Mouse (Mus musculus): ENCODE measurements around the gene Astl. TPM values are rescaled to one million over a fixed set of nuclear protein-coding genes. Genes with fewer than 3 reads are reported as not detected.

Gene Astl
- total and polyA plus RNA-seq, 3 experiments = not detected

- no peak for DNase-seq
Measured at GRCm38 (mm10) chr2:127324456-127324855, 14.0 kb upstream of the Astl start.

DNA sequence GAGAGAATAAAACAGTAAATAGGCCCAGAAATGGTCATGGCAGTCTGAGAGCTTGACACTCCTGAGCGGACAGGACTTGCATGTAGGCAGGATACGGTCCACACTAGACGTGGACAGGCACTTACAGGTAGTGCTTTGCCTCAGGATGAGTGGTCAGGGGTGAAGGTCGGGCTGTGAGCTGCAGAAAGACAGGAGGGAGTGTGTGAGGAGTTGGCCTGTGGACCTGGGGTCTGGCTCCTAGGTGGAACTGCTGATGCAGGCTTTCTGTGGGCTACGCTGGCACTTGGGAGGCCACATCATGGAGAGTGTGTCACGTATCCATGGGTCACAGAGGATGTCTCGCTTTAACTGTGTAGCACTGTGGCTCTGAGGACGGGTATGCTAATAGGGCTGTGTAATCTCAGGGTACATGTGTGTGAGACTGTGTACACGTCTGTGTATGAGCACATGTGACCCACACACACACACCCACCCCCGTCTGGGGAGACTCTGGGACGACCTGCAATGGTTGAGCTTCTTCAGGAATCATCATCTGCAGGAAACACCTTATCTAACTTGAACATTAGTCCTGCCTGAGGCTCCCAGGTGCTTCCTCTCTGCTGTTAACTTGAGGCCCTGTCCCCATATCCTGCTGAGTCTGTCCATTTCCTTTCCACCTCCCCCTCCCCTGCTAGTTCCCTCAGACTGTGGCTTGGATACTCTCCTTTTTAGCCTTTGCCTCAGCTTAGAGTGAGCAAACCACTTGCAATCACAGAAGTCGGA is 10.2 kb upstream of the Astl start:
- DNase-seq = no peak

DNA sequence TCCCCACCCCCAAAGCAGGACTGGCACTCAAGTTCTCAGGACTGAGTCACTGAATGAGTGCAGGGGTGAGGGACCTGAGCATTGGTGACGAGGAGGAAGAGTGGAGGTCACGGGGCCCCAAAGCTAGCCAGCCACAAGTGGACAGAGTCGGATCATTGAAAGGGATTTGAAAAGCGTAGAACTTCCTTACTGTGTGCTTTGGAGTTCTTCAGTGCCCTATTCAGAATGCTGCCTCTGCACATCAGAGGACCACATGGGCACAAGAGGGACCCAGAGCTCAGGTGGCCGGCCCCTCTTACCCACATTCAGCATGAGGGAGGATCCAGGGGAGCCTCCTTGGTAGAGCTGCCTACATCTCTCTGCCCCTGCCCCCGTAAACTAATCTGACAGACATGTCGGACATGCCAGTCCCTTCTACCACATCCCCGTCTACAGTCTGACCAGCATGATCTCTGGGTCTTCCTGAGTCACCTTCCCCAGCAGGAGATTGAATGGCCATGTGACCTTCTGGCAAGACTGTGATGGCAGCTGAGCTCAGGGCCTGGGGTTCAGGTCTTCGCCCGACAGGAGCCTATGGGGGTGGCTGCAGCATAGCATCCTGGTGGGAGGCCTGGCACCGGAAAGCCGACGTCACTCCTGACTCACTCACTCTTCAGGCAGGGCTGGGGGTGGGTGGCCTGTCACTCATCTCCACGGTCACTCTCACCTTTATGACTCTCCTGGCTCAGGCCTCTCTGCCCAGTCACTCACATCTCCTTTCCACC is 5.5 kb upstream of the Astl start:
- peak; percentile 22 for DNase-seq

DNA sequence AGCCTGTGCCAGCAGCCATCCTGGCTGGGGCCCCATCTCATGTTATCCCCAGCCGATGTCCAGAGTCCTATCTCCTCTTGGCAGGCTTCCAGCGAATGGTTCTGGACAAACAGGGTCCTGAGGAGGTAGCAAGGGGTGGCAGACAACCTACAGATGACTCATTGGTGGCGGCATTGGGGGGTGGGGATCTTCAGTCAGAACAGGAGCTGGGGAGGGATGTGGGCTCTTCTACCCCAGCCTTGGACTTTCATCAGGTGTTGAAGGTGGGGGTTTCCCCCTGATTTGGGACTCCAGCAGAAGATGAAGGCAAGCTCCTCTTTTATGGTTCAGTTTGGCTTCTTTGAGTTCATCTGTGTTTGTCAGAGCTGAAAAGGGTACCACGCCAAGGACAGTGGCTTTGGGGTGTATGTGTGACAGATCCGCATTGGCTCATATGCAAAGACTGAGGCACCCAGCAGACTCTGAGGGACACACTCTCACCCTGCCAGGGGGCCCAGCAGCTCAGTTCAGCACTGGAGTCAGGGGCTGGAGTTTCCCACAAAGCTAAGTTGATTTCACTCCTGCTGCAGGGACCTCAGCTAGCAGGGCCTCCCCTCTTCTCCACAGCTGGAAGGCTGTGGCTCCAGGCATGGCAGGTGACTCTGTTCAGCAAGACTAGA is 4.4 kb upstream of the Astl start:
- no peak for DNase-seq

DNA sequence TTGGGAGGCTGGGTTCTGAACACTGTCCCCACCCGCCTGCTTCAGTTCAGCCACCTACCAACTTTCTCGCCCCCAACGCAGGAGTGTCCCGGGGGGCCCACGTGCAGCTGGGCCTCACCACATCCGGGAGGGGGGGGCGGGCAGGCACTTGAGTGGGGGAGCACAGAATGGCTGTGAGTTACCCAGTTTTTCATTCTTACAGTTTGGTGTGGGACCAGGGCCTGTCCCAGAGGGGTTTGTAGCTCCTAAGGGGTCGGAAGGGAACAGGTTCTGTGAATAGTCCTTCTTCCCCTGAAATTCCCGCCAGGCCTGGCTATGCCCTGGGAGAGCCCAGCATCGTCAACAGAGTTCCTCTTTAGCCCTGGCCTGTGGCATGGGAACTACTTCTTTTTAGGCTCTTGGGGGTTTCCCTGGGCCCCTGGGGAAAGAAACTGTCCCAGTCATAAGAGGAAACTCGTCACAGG is 3.3 kb upstream of the Astl start:
- no peak for DNase-seq

DNA sequence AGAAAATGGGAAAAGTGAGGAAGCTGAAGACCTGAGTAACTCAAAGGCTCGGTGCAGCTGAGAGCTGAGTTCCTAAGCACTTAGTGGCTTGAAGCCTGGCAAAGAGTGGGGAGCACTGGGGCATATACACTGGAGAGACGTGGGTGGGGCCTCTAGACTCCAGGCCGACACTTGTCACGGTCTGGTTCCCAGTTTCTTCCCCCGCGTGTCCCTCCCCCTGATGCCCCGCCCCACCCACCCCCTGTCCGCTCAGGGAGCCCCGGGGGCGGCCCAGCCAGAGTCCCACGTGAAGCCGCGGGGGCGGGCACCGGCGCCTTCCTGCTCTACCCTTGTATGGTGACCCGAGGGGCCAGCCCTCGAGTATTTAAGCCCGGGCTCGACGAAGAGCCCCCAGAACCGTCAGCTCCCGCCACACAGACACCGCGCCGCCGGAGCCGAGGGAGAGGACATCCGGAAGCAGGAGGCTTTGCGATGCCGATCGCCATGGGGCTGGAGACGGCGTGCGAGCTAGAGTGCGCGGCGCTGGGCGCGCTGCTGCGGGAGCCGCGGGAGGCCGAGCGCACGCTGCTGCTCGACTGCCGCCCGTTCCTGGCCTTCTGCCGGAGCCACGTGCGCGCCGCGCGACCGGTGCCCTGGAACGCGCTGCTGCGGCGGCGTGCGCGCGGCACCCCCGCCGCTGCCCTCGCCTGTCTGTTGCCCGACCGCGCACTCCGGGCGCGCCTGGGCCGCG is 2.5 kb upstream of the Astl start, which contains the start of gene Dusp2:
TSS of gene Dusp2 (plus strand) at position 393 of the 730 bp plus-strand sequence.
- peak; percentile 89 for DNase-seq

GRCm38 (mm10) chr2:127336497-127336832 is 2.0 kb upstream of the Astl start:
- no peak for DNase-seq

DNA sequence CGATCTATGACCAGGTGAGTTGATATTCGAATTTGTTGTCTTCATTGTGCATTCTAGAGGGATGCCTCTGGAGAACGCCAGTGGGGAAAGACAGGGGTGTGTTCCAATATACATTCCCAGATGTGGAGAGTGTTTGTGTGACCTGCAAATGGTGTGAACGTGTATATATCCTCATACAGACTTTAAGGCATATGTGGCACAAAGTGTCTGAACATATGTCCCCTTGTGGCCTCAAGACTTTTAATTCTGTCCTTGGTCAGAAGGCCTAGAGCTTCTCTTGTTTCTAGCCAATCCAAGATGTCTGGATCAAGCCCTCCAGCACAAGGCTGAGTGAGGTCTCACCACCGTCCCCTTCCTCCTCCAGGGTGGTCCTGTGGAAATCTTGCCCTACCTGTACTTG is 1.6 kb upstream of the Astl start:
- DNase-seq = no peak

GRCm38 (mm10) chr2:127337531-127337930 is 908 bp upstream of the Astl start:
- no peak for DNase-seq

DNA sequence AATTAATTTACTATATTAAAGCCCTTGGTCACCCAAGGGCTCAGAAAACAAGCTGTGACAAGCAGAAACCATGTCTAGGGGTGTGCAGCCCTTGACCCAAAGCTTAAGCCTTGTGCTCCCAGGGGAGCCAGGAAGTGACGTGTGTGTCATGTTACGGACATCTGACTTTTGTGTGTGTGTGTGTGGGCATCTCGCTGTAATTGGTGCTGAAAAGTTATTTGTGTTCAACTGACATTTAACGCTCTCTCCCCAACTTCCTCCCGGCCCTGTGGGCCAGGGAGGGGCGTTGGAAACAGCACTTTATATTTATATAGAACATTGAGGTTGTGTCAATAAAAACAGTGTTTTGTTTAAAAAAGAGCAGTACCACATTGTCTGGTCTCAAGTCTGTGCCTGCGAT is 427 bp upstream of the Astl start:
- no peak for DNase-seq

DNA sequence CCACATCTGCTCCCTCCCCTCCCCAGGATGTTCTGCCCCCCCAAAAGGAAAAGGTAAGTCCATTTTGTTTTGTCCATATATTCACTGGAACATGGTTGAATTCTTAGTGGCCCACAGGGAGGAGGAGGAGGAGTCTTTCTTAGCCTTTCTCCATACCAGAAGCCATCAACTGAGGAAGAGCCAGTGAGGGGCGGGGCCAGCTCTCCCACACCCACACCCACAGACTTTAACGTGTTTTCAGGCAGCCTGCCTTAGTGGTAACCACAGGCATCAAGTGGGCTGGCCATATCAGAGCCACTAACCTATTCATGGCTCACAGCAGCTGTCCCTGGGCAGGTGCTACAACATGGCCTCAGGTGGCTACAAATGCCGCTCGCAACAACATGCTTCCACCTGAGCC is 394 bp downstream of the Astl start:
- no peak for DNase-seq

- DNase-seq = no peak
Measured at GRCm38 (mm10) chr2:127339262-127339661, 823 bp downstream of the Astl start.

GRCm38 (mm10) chr2:127341159-127341558 is 2.7 kb downstream of the Astl start:
- peak; percentile 48 for DNase-seq

DNA sequence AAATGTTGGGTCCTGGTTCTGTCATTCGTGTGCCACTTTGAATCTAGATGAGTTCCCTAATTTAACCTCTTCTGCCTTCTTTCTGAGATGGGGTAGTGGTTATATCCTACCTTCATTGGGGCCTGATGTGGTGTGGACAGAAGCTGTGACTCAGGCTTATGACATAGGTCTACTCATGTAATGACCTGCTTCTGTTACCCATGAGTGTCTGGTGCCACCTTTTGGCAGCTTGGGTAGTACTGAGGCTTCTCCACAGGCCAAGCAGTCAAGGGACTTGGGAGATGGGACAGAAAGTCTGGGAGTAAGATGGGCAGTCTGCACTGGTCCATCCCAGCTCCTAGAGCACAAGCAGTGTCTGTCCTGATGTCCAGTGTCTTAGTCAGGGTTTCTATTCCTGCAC is 7.9 kb downstream of the Astl start:
- DNase-seq = peak; percentile 28

DNA sequence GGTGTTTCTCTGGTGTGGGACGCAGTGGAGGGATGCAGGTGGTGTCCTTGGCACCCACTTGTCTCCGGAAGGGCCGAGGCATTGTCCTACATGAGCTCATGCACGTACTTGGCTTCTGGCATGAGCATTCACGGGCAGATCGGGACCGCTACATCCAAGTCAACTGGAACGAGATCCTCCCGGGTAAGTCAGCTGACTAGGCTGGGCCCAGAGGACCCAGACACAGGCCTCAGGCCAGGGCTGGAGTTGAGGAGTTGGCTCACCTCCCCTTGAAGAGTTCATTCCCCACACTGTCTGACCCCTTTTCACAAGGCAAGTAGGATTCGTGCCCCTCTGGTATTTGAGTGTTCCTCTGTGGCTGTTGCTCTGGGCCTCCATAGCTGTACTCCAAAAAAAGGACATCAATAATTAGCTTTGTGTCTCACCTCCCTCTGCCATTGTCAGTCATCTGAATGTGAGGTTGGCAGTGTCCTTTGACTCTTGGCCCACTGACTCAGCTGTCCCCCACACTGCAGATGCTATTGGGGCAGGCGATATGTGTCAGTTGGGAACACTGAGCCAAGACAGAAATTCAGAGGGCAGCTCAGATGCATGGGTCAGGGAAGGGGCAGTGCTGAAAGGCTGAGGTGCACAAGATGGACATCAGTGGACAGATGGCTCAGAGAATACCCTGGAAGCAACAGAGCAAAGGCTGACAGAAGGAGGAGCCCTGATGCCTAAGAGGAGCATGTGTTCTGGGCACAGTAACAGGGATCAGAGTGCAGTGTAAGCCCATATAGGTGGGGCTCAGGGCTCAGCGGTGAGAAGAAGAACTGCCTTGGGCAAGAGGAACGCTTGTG is 8.9 kb downstream of the Astl start:
- no peak for DNase-seq

GRCm38 (mm10) chr2:127353881-127354280 is 15.4 kb downstream of the Astl start:
- DNase-seq = no peak

DNA sequence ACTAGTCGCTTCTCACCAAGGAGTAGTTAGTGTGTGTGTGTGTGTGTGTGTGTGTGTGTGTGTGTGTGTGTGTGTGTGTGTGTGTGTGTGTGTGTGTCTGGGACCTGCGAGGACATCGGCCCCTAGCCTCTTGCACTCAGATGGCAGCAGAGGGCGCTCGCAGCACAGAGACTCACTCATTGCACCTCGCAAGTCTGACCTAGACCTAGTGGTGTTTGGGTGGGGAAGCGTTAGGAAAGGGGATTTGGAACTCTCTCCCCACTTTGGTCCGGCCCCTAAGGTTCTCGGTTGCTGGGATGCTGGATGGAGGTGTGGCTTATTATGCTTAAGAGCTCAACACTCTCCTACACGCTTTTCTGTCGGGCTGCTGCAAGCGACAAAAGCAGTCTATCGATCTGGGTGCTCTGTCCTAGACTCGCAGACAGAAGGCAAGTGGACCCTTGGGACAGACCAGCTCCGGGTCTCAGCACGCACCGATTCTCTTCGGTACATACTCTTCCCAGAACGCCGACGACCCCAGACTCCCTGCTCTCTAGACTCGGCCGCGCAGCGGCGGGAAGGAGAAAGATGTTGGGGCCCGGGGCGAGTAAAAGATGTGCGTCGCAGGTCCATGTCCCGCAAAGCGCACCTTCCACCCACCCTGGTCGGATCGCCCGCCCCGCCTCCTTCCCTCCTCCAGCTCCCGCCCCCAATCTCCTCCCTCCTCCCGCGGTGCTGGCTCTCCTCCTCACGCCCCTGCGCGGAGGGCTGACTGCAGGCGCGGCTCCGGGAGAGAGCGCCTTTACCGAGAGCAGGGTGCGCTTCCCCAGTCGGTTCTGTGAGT is 24.2 kb downstream of the Astl start, which contains the start of gene Adra2b:
TSS of gene Adra2b (plus strand) at position 750 of the 823 bp plus-strand sequence.
- DNase-seq = peak; percentile 87

GRCm38 (mm10) chr2:127363282-127363652 is 24.8 kb downstream of the Astl start:
- DNase-seq = no peak

DNA sequence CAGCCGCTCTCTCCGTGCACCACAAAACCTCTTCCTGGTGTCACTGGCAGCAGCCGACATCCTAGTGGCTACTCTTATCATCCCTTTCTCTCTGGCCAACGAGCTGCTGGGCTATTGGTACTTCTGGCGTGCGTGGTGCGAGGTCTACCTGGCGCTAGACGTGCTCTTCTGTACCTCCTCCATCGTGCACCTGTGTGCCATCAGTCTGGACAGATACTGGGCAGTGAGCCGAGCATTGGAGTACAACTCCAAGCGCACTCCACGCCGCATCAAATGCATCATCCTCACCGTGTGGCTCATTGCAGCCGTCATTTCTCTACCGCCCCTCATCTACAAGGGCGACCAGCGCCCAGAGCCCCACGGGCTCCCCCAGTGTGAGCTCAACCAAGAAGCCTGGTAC is 25.3 kb downstream of the Astl start:
- DNase-seq = no peak

GRCm38 (mm10) chr2:127364452-127364851 is 26.0 kb downstream of the Astl start:
- DNase-seq = no peak

Data from adrenal gland, adult 2 months (tissue).